Mouse (Mus musculus) MEL (cell line): ENCODE data around the gene Rnf186. TPM values are rescaled to one million over a fixed set of nuclear protein-coding genes. Genes with fewer than 3 reads are reported as not detected.

Experiments used
- DNase-seq: peaks from one replicate; pipeline ENCODE4 v3.0.0; 2011; ENCODE audit warnings: low read depth, low spot score
- H3K27ac ChIP-seq: 2 replicates; pipeline ENCODE4 v1.5.1; 2012; ENCODE audit warnings: low read depth, mild to moderate bottlenecking, control low read depth, low read length, moderate library complexity; ENCODE audit not compliant: control insufficient read depth
- H3K27me3 ChIP-seq, 2 experiments: fragments of 150-350 bp in 1 of 2; sonication (generic) in 1 of 2; 2 replicates each; pipeline ENCODE4 v1.6.1; 2012; ENCODE audit warnings: low read length in 2 of 2, mild to moderate bottlenecking in 2 of 2, improper control_type of control experiment in 1 of 2, moderate library complexity in 1 of 2; ENCODE audit not compliant: insufficient read depth in 2 of 2, control insufficient read depth in 1 of 2
- H3K36me3 ChIP-seq, 2 experiments: 2 replicates each; pipeline ENCODE4 v1.6.1; 2012 to 2014; ENCODE audit warnings: low read length in 2 of 2, improper control_type of control experiment in 1 of 2, inconsistent platforms in 1 of 2, mild to moderate bottlenecking in 1 of 2; ENCODE audit not compliant: insufficient read depth in 2 of 2, control insufficient read depth in 1 of 2
- H3K4me1 ChIP-seq, 2 experiments: fragments of 150-350 bp in 1 of 2; sonication (generic) in 1 of 2; 2 replicates each; pipeline ENCODE4 v1.6.1; 2012; ENCODE audit warnings: low read length in 2 of 2, improper control_type of control experiment in 1 of 2, mild to moderate bottlenecking in 1 of 2; ENCODE audit not compliant: insufficient read depth in 2 of 2, control insufficient read depth in 1 of 2
- H3K4me3 ChIP-seq, 2 experiments: fragments of 150-350 bp in 1 of 2; sonication (generic) in 1 of 2; 2 replicates each; pipeline ENCODE4 v1.5.1; 2012; ENCODE audit warnings: low read depth in 2 of 2, low read length in 2 of 2, mild to moderate bottlenecking in 2 of 2, moderate library complexity in 2 of 2, control low read depth in 1 of 2, improper control_type of control experiment in 1 of 2; ENCODE audit not compliant: control insufficient read depth in 1 of 2, insufficient read depth in 1 of 2
- H3K79me2 ChIP-seq: 2 replicates; pipeline ENCODE4 v1.6.1; 2012; ENCODE audit warnings: mild to moderate bottlenecking, low read length, moderate library complexity; ENCODE audit not compliant: control insufficient read depth, poor library complexity, insufficient read depth
- H3K9ac ChIP-seq: 2 replicates; pipeline ENCODE4 v1.6.1; 2012; ENCODE audit warnings: low read depth, mild to moderate bottlenecking, control low read depth, low read length, moderate library complexity; ENCODE audit not compliant: control insufficient read depth, poor library complexity, severe bottlenecking
- H3K9me3 ChIP-seq: fragments of 150-350 bp; sonication (generic); replicated peaks from 2 replicates; pipeline ENCODE4 v1.6.1; 2012; ENCODE audit warnings: mild to moderate bottlenecking, low read length, improper control_type of control experiment, moderate library complexity; ENCODE audit not compliant: insufficient read depth
- BHLHE40 ChIP-seq: IDR thresholded peaks from 2 replicates; pipeline ENCODE4 v1.6.1; 2012; ENCODE audit warnings: low read depth, mild to moderate bottlenecking, inconsistent platforms, low read length, improper control_type of control experiment, borderline replicate concordance
- CHD2 ChIP-seq: IDR thresholded peaks from 2 replicates; pipeline ENCODE4 v1.6.1; 2011; ENCODE audit warnings: low read length, improper control_type of control experiment
- CTCF ChIP-seq, 3 experiments: IDR thresholded peaks in 2 of 3; conservative IDR thresholded peaks in 1 of 3; 2 replicates each; pipeline ENCODE4 v1.5.1; 2011 to 2012; ENCODE audit warnings: low read length in 3 of 3, low read depth in 2 of 3, mild to moderate bottlenecking in 2 of 3, improper control_type of control experiment in 1 of 3, inconsistent platforms in 1 of 3, mixed read lengths in 1 of 3, moderate library complexity in 1 of 3; ENCODE audit not compliant: control insufficient read depth in 1 of 3, insufficient read depth in 1 of 3, poor library complexity in 1 of 3, severe bottlenecking in 1 of 3
- E2F4 ChIP-seq: IDR thresholded peaks from 2 replicates; pipeline ENCODE4 v1.6.1; 2011; ENCODE audit warnings: low read depth, low read length, improper control_type of control experiment, borderline replicate concordance
- EP300 ChIP-seq, 2 experiments: IDR thresholded peaks; 2 replicates each; pipeline ENCODE4 v1.6.1; 2011; ENCODE audit warnings: improper control_type of control experiment in 2 of 2, low read length in 2 of 2, low read depth in 1 of 2, mild to moderate bottlenecking in 1 of 2
- GABPA ChIP-seq: IDR thresholded peaks from 2 replicates; pipeline ENCODE4 v1.6.1; 2012; ENCODE audit warnings: low read depth, mild to moderate bottlenecking, inconsistent platforms, low read length, improper control_type of control experiment, moderate library complexity
- GATA1 ChIP-seq: IDR thresholded peaks from 2 replicates; pipeline ENCODE4 v1.6.1; 2011; ENCODE audit warnings: low read depth, low read length, improper control_type of control experiment
- HCFC1 ChIP-seq: IDR thresholded peaks from 2 replicates; pipeline ENCODE4 v1.6.1; 2012; ENCODE audit warnings: low read depth, mild to moderate bottlenecking, inconsistent platforms, low read length, improper control_type of control experiment, moderate library complexity
- JUND ChIP-seq: IDR thresholded peaks from 2 replicates; pipeline ENCODE4 v1.6.1; 2011; ENCODE audit warnings: low read depth, mild to moderate bottlenecking, improper control_type of control experiment, low read length
- MAFK ChIP-seq: IDR thresholded peaks from 2 replicates; pipeline ENCODE4 v1.6.1; 2011; ENCODE audit warnings: low read depth, mild to moderate bottlenecking, low read length, improper control_type of control experiment, borderline replicate concordance
- MAZ ChIP-seq: IDR thresholded peaks from 2 replicates; pipeline ENCODE4 v1.6.1; 2012; ENCODE audit warnings: low read depth, mild to moderate bottlenecking, inconsistent platforms, low read length, improper control_type of control experiment
- MEF2A ChIP-seq: IDR thresholded peaks from 2 replicates; pipeline ENCODE4 v1.6.1; 2014; ENCODE audit warnings: low read depth, mild to moderate bottlenecking, inconsistent platforms, low read length, improper control_type of control experiment; ENCODE audit not compliant: poor library complexity, insufficient replicate concordance, severe bottlenecking; ENCODE audit errors: extremely low read depth
- MXI1 ChIP-seq: IDR thresholded peaks from 2 replicates; pipeline ENCODE4 v1.6.1; 2011; ENCODE audit warnings: mild to moderate bottlenecking, low read depth, low read length, improper control_type of control experiment
- MYC ChIP-seq: IDR thresholded peaks from 2 replicates; pipeline ENCODE4 v1.6.1; 2011; ENCODE audit warnings: low read depth, mild to moderate bottlenecking, low read length, improper control_type of control experiment, moderate library complexity
- NELFE ChIP-seq: IDR thresholded peaks from 2 replicates; pipeline ENCODE4 v1.6.1; 2011; ENCODE audit warnings: low read depth, low read length, improper control_type of control experiment
- NRF1 ChIP-seq: IDR thresholded peaks from 2 replicates; pipeline ENCODE4 v1.6.1; 2014; ENCODE audit warnings: low read depth, mild to moderate bottlenecking, inconsistent platforms, low read length, improper control_type of control experiment, moderate library complexity; ENCODE audit not compliant: poor library complexity, insufficient read depth, severe bottlenecking
- POLR2A ChIP-seq, 2 experiments: IDR thresholded peaks; 2 replicates each; pipeline ENCODE4 v1.6.1; 2011 to 2012; ENCODE audit warnings: low read length in 2 of 2, mild to moderate bottlenecking in 2 of 2, control low read depth in 1 of 2, improper control_type of control experiment in 1 of 2, low read depth in 1 of 2, moderate library complexity in 1 of 2; ENCODE audit not compliant: control insufficient read depth in 1 of 2, insufficient read depth in 1 of 2, poor library complexity in 1 of 2
- POLR2AphosphoS5 ChIP-seq: IDR thresholded peaks from 2 replicates; pipeline ENCODE4 v1.6.1; 2012; ENCODE audit warnings: low read depth, borderline replicate concordance, mild to moderate bottlenecking, inconsistent platforms, low read length, moderate library complexity, mixed read lengths
- RAD21 ChIP-seq: IDR thresholded peaks from 2 replicates; pipeline ENCODE4 v1.6.1; 2011; ENCODE audit warnings: mild to moderate bottlenecking, low read depth, low read length, improper control_type of control experiment
- RCOR1 ChIP-seq: IDR thresholded peaks from 2 replicates; pipeline ENCODE4 v1.6.1; 2012; ENCODE audit warnings: low read depth, mild to moderate bottlenecking, inconsistent platforms, low read length, improper control_type of control experiment
- SIN3A ChIP-seq: IDR thresholded peaks from 2 replicates; pipeline ENCODE4 v1.6.1; 2012; ENCODE audit warnings: low read length, improper control_type of control experiment, inconsistent platforms
- SMC3 ChIP-seq: IDR thresholded peaks from 2 replicates; pipeline ENCODE4 v1.6.1; 2011; ENCODE audit warnings: low read depth, low read length, improper control_type of control experiment
- TAL1 ChIP-seq: IDR thresholded peaks from 2 replicates; pipeline ENCODE4 v1.6.1; 2012; ENCODE audit warnings: mild to moderate bottlenecking, inconsistent platforms, low read length, moderate library complexity, mixed read lengths
- TCF12 ChIP-seq: IDR thresholded peaks from 2 replicates; pipeline ENCODE4 v1.6.1; 2014; ENCODE audit warnings: low read depth, mild to moderate bottlenecking, inconsistent platforms, low read length, improper control_type of control experiment, moderate library complexity
- UBTF ChIP-seq: IDR thresholded peaks from 2 replicates; pipeline ENCODE4 v1.6.1; 2012; ENCODE audit warnings: low read depth, mild to moderate bottlenecking, inconsistent platforms, low read length, improper control_type of control experiment, moderate library complexity, borderline replicate concordance; ENCODE audit not compliant: insufficient read depth
- ZC3H11A ChIP-seq: IDR thresholded peaks from 2 replicates; pipeline ENCODE4 v1.6.1; 2012; ENCODE audit warnings: low read depth, mild to moderate bottlenecking, inconsistent platforms, low read length, improper control_type of control experiment
- ZNF384 ChIP-seq: IDR thresholded peaks from 2 replicates; pipeline ENCODE4 v1.6.1; 2012; ENCODE audit warnings: low read depth, mild to moderate bottlenecking, inconsistent platforms, low read length, improper control_type of control experiment
- polyA plus RNA-seq, 2 experiments: library from polyadenylated mRNA; stranded (reverse) in 1 of 2; unstranded in 1 of 2; fragments of >175 nt in 1 of 2; fragments of >200 nt in 1 of 2; gene quantifications; 2 replicates each; pipeline versions ENCODE4 v1.2.1 to v1.2.4; 2012; ENCODE audit warnings: low replicate concordance in 2 of 2, low read depth in 1 of 2; ENCODE audit not compliant: insufficient read length in 2 of 2, insufficient read depth in 1 of 2, missing spikeins in 1 of 2
- total RNA-seq: library from RNA; depleted of rRNA; stranded (reverse); fragments of 300-350 nt; gene quantifications from 2 replicates; pipeline ENCODE4 v1.2.3, GENCODE M21; 2012

The Rnf186 gene
- total and polyA plus RNA-seq, 3 experiments = 0.19 to 0.61 TPM; not detected in 1

DNA sequence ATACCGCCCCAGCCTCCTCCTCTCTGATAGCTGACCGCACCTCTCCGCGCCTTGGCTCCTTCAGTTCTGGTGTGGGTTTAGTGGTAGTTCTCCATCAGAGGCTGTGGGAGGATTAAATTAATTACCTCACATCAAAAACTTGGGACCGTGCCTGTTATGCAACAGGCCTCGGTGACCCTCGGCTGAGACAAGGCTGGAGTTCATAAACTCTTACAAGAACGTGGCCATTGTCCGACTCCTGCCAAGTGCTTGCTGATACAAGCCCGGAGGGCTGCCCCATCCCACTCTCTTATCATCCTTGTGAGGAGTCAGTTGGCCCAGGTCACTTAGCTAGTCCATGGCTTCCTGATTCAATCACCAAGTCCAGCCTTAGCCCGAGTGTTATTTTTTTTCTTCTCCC is 46.4 kb downstream of the Rnf186 start:
- no peaks in the 10 kb centered on the region for H3K27me3 ChIP-seq

DNA sequence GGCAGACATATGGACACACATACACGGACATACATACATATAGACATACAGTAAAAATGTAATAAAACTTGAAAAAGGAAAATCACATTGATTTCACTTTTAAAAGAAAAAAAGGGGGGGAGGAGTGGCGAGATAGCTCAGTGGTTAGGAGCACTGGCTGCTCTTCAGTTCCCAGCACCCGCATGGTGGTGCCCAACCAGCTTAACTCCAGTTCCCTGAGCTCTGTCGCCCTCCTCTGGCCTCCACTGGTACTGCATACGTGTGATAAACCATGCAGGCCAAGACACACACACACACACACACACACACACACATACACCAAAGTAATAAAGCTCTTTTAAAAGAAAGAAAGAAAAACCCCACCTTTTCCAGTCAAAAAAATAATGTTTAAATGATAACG is 47.9 kb downstream of the Rnf186 start:
- DNase-seq = peak; percentile 50
- Histone ChIP-seq H3K36me3 (peaks cover 2 to 6% of the 10 kb centered on the region in 2 experiments), H3K9ac (no peak overlapping the region), H3K27me3 (no peaks in the 10 kb centered on the region), H3K4me3 (no peak overlapping the region), H3K9me3 (no peaks in the 10 kb centered on the region), H3K79me2 (no peaks in the 10 kb centered on the region), H3K4me1 (peaks cover 0 to 5% of the 10 kb centered on the region in 2 experiments; a peak in 1 of 4 replicates), H3K27ac (no peak overlapping the region)
- TF ChIP-seq JUND = no peak
- no peak for TF ChIP-seq TAL1
- TF ChIP-seq POLR2A (IDR thresholded peaks at IDR 0.05; ENCODE audit: control insufficient read depth in 1 of 2, insufficient read depth in 1 of 2, low read depth in 1 of 2, low read length in 2 of 2, poor library complexity in 1 of 2) = no peak
- TF ChIP-seq ZC3H11A = peak; percentile 28; the same call in 1 of the 2 replicates
- no peak for TF ChIP-seq RCOR1
- no peak for TF ChIP-seq E2F4
- peak; percentile 51 for TF ChIP-seq RAD21
- no peak for TF ChIP-seq ZNF384
- TF ChIP-seq CTCF (IDR thresholded peaks at IDR 0.05 in 2 of 3, conservative IDR thresholded peaks at IDR 0.05 in 1 of 3; ENCODE audit: control insufficient read depth in 1 of 3, insufficient read depth in 1 of 3, low read depth in 2 of 3, low read length in 3 of 3, poor library complexity in 1 of 3, severe bottlenecking in 1 of 3) = peak; percentile 47 to 73 (median 63)
- no peak for TF ChIP-seq NELFE
- peak; percentile 50 for TF ChIP-seq SMC3
- TF ChIP-seq HCFC1 = no peak
- no peak for TF ChIP-seq CHD2
- TF ChIP-seq GABPA = no peak

More for the DNA sequence above, 46.4 kb downstream of the Rnf186 start:
- Histone ChIP-seq H3K9me3 (no peaks in the 10 kb centered on the region), H3K4me3 (no peak overlapping the region), H3K4me1 (no peaks in the 10 kb centered on the region), H3K79me2 (no peaks in the 10 kb centered on the region), H3K9ac (no peak overlapping the region), H3K36me3 (peaks cover 0 to 2% of the 10 kb centered on the region in 2 experiments; a peak in 2 of 4 replicates), H3K27ac (no peak overlapping the region)
- no peak for TF ChIP-seq MXI1
- no peak for TF ChIP-seq SIN3A
- no peak for TF ChIP-seq MAFK
- no peak for TF ChIP-seq GATA1
- TF ChIP-seq EP300 (IDR thresholded peaks at IDR 0.05; ENCODE audit: low read depth in 1 of 2, low read length in 2 of 2) = no peak
- TF ChIP-seq MAZ = no peak
- no peak for TF ChIP-seq ZC3H11A
- TF ChIP-seq BHLHE40 = no peak
- no peak for TF ChIP-seq POLR2AphosphoS5
- no peak for TF ChIP-seq TCF12
- TF ChIP-seq POLR2A (IDR thresholded peaks at IDR 0.05; ENCODE audit: control insufficient read depth in 1 of 2, insufficient read depth in 1 of 2, low read depth in 1 of 2, low read length in 2 of 2, poor library complexity in 1 of 2) = no peak
- TF ChIP-seq RCOR1 = no peak
- TF ChIP-seq CHD2 = no peak
- TF ChIP-seq NRF1 = no peak
- no peak for TF ChIP-seq SMC3
- TF ChIP-seq MEF2A = no peak
- no peak for TF ChIP-seq MYC
- no peak for TF ChIP-seq GABPA
- no peak for TF ChIP-seq UBTF
- DNase-seq = no peak
